Mouse (Mus musculus): ENCODE measurements at regions not wholly inside any gene's neighbourhood (a gene's known extent, or its start where the extent isn't known, plus 50 kb on each side); places are given as distances from the start of the nearest gene placed in this dataset.

DNA sequence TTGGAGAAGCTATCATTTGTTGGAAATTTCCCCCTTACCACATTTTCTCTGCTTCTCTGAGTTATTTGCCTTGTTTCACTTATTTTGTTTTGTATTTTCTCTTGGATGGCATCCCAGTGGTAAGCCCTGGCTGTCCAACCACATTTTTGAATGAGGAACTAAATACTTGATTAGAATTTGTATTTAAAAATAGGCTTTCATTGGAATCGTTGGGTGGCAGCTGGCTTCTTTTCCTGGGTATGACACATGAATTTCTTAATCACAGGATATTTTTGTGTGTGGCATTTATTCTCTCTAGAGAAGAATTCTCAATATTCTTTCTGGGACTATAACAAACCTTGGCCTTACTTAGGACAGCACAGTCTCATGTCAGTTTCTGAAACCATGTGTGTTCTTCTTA is 286.5 kb downstream of the Gm11146 start:
- CTCF ChIA-PET, result no interaction called here

DNA sequence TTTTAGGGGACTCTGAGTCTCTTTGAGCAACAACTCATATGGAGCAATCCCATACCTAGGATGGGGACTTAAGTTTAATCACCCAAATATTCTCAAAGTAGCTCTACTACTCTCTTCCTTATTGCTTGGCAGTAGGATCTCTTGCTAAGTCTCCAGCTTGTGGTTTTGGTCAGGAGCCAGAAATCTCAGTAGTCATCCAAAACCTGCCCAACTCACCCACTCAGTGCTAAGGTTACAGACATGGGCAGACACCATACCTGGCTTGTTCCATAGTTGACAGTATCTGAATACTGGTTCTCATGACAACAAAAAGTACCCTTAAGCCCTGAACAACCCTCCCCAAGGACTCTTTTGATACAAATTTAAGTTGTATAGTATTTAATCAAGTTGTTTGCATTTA is 288.7 kb downstream of the Gm11146 start:
- CTCF ChIA-PET, result no interaction called here

- CTCF ChIA-PET, result interaction anchor here (0.5 kb wide), 1 partner anchor 37 kb away, joined by 3 read pairs; no protein-coding TSS in a partner anchor
These were observed 288.0 kb downstream of the Usp25 start for GRCm38 (mm10) chr16:77301270-77302171.

GRCm38 (mm10) chr16:77300572-77301213 is 287.2 kb downstream of the Usp25 start:
- CTCF ChIA-PET, result no interaction called here

GRCm38 (mm10) chr16:77295574-77296355 is 282.3 kb downstream of the Usp25 start:
- CTCF ChIA-PET, result no interaction called here

GRCm38 (mm10) chr16:77292317-77292771 is 278.8 kb downstream of the Usp25 start:
- CTCF ChIA-PET, result no interaction called here

DNA sequence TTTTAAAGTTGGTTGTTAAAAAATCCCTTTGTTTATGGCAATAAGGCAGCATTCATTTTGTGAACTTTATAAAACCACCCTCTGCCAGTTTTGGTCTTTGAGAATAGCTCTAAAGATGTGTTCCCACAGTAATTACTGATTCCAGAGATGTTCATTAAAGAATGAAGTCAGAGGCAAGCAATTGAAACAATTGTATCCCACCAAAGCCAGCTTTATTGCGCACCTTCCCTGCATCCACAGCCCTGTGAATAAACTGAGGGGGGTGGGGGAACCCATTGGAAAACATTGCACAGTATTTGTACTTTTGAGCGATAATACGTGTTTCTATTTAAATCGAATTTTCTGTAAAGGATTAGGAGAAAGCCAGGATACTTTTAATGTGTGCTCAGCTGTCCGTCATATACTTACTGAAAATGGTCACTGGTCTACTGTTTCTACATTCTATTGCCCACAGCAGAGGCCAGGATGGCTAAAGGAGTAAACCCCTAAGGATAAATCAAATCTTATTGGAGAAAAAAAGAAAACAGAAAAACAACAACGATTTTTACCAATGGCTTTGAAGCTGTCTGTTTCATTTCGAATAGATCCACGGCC is 278.3 kb downstream of the Usp25 start:
- CTCF ChIA-PET, result no interaction called here

- CTCF ChIA-PET, result no interaction called here
These were observed 270.7 kb downstream of the Usp25 start for GRCm38 (mm10) chr16:77284205-77284604.

DNA sequence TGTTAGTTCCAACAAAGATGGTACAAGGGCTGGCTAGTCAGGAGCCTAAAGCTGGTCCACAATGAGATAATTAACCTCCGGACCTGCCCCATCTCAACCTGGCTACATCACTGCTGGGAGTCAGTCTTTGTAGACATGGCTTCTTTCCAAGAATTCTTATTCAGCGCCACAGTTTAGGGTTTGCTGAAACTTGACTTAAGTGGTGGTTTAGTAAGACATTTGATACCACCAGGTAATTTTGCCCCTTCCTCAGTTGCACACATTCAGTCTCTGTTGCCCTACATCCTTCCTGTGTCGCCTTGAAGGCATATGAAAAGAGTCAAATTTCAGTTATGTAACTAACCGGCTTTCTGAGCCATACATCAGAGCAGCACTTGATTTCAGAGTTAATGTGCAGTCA is 266.4 kb downstream of the Usp25 start:
- CTCF ChIA-PET, result no interaction called here

DNA sequence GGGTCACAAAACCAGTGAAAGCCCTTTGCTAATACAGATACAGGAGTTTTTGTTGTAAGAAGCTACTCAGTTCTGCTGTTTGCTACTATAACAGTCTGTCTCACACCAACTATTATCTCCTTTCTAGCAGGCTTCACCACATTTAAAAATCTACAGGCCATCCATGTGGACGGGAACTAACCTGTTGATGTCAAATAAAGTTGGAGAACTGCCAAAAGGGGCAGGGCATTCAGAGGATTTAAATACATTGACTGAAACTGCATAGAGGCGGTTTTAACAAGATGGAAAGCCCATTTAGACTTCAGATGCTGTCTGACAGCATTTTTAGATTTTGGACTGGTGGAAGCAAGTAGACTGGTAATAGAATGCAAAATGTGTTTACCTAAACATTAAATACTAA is 266.0 kb downstream of the Usp25 start:
- CTCF ChIA-PET, result no interaction called here

- CTCF ChIA-PET, result no interaction called here
These were observed 259.8 kb downstream of the Usp25 start for GRCm38 (mm10) chr16:77273306-77273705.

- CTCF ChIA-PET, result no interaction called here
These were observed 255.4 kb downstream of the Usp25 start for GRCm38 (mm10) chr16:77268926-77269325.

GRCm38 (mm10) chr16:77267679-77268078 is 254.2 kb downstream of the Usp25 start:
- CTCF ChIA-PET, result no interaction called here

DNA sequence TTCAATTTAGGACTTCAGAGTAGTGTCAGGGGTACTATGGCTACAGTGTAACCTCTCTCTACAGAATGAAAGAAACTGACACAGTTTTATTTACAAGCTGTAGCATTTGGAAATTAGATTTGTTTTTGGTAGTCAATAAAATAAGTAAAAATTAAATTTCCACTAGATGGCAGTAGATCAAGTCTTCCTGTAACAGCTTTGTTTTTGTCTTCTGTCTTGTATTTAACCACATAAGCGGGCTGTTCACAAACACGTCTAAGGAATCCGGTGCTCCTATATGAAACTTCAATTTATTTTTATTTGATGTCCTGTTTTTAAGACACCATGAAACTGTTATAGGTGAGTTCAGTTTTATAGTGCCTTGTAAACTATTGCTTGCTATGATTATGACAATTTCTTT is 238.8 kb downstream of the Usp25 start:
- CTCF ChIA-PET, result no interaction called here

GRCm38 (mm10) chr16:77251422-77251821 is 237.9 kb downstream of the Usp25 start:
- CTCF ChIA-PET, result no interaction called here

- CTCF ChIA-PET, result no interaction called here
These were observed 227.4 kb downstream of the Usp25 start for GRCm38 (mm10) chr16:77240876-77241275.

- CTCF ChIA-PET, result no interaction called here
These were observed 225.8 kb downstream of the Usp25 start for GRCm38 (mm10) chr16:77239176-77239790.

DNA sequence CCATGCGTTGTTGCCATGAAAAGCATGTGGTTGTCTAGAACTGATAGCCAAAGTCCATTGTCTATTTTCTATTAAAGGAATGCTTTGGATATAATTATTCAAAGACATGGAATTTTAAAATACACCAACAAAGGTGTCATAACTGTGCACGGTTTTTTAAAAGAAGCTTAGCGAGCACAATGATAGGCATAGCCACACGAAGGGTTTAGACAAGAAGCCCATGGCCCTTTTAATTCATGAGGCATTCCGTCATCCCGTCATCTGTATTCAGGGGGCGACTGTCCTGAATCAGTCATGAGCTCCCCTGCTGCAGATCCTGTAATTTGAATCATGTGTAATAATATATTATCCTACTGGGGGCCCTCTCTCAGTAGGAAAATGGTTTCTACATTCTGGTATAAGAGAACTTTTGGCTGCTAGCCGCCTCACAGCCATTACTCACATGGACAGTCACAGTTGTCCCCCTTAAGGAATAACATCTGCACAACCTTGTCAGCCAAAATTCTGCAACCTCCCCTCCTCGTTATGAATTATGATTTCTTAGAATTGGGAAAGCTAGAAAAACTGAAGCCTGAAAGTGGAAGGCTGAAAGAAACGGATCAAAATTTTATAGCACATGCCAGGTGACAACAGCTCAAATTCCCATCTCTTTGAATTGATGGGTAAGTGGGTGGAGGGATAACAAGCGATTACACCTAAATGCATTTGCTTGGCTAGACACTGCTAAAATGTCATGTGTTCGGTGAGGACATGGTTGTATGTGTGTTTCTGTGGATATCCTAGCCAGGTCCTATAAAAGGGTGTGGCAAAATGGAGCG is 225.1 kb downstream of the Usp25 start:
- CTCF ChIA-PET, result no interaction called here

DNA sequence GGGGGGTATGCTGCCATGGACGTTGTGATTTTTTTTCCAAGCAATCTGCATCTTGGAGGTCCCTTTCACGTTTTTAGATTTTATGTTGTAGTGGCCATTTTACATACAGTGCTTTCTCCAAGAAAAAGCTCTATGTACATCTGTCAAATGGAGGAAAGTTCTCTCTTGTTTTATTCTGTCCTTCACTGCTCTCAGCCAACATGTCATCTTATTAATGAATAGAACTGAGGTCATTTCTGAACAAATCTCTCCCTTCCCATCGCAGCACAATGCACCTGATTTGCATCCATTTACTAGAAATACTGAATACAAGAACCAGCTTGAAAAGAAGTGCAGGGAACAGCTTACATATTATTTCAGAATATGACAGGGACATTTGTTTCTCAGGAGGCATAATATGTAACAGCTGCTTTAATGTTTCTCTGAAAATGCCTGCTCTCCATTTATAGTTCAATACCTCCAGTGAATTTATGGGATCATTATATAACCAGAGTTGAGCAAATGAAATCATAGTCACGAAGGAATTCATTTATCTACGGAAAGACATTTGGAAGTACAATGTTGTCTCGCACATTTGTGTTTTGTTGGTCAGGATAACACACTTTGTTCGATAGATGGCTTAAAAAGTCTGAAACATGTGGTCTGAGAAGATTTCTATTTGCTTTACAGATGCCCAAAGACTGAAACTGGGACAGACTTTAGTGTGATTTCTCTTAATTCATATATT is 224.3 kb downstream of the Usp25 start:
- CTCF ChIA-PET, result no interaction called here

DNA sequence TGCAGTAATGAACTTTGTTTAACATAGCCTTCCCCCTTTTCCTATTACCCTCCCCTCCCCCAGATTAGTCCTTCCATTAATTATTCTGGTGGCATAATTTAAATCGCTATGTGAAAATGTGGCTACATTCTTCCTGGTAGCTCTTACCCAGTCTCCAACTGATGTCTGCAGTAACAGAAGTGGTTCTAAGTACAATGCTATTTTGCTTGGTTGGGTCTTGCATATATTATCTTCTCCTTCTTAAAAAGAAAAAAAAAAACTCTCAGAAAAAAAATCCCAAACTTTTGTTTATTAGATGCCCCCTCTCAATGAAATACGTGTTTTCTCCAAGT is 223.7 kb downstream of the Usp25 start:
- CTCF ChIA-PET, result no interaction called here
